Mouse (Mus musculus) midbrain, postnatal 0 days (tissue): ENCODE data around the gene Ssxb6. TPM values are rescaled to one million over a fixed set of nuclear protein-coding genes. Genes with fewer than 3 reads are reported as not detected.
"Not testable (repeated sequence)": the region's sequence is repeated elsewhere in the genome, so short reads cannot be mapped to it uniquely, and the experiment has no call there.

Experiments
- ATAC-seq: fragments of 200-750 bp; cut with Nextera tagmentation; 2 replicates; pipeline ENCODE4 v1.8.0; 2017; ENCODE audit warnings: moderate number of reproducible peaks, mild to moderate bottlenecking, moderate TSS enrichment, moderate library complexity; ENCODE audit not compliant: low FRiP score
- DNase-seq: peaks from one replicate; pipeline ENCODE4 v3.0.0-alpha.2; 2015; ENCODE audit warnings: low spot score
- H3K27ac ChIP-seq: fragments of 300-500 bp; sonication (generic); 2 replicates; pipeline ENCODE4 v1.5.1; 2014; ENCODE audit warnings: low read depth, mild to moderate bottlenecking, low read length, mixed read lengths
- H3K27me3 ChIP-seq: fragments of 300-500 bp; sonication (generic); 2 replicates; pipeline ENCODE4 v1.6.1; 2014; ENCODE audit warnings: low read length, control low read depth, mixed read lengths; ENCODE audit not compliant: insufficient read depth
- H3K36me3 ChIP-seq: fragments of 300-500 bp; sonication (generic); 2 replicates; pipeline ENCODE4 v1.6.1; 2014; ENCODE audit warnings: low read length, control low read depth, mixed read lengths; ENCODE audit not compliant: insufficient read depth
- H3K4me1 ChIP-seq: fragments of 300-500 bp; sonication (generic); 2 replicates; pipeline ENCODE4 v1.6.1; 2014; ENCODE audit warnings: mild to moderate bottlenecking, control low read depth, antibody characterized with exemption, low read length, mixed read lengths; ENCODE audit not compliant: insufficient read depth
- H3K4me2 ChIP-seq: fragments of 300-500 bp; sonication (generic); 2 replicates; pipeline ENCODE4 v1.6.1; 2014; ENCODE audit warnings: low read depth, mild to moderate bottlenecking, low read length, mixed read lengths; ENCODE audit not compliant: poor library complexity, severe bottlenecking
- H3K4me3 ChIP-seq: fragments of 300-500 bp; sonication (generic); 2 replicates; pipeline ENCODE4 v1.5.1; 2014; ENCODE audit warnings: low read depth, mild to moderate bottlenecking, low read length, moderate library complexity
- H3K9ac ChIP-seq: fragments of 300-500 bp; sonication (generic); replicated peaks from 2 replicates; pipeline ENCODE4 v1.6.1; 2014; ENCODE audit warnings: mild to moderate bottlenecking, low read length, moderate library complexity, mixed read lengths; ENCODE audit not compliant: poor library complexity, severe bottlenecking
- H3K9me3 ChIP-seq: fragments of 300-500 bp; sonication (generic); 2 replicates; pipeline ENCODE4 v1.6.1; 2016; ENCODE audit warnings: low read length, control low read depth
- CTCF ChIP-seq: IDR thresholded peaks from 2 replicates; pipeline ENCODE4 v1.5.1; 2016; ENCODE audit warnings: antibody characterized with exemption, mild to moderate bottlenecking
- WGBS: fragments of 180-500 bp; shearing (Covaris S2); extraction: QIAGEN DNeasy Blood & Tissue Kit; methylation state at CpG from one replicate; pipeline ENCODE4 v1.1.7; 2014; 5-methylcytosine and 5-hydroxymethylcytosine counted together
- polyA plus RNA-seq: library from polyadenylated mRNA; unstranded; fragments of >200 nt; fragmentation: Nextera tagmentation; extraction: Ambion mirVana; gene quantifications from 2 replicates; pipeline ENCODE4 v1.2.1, GENCODE M21; 2015
- total RNA-seq: library from RNA; depleted of rRNA; stranded (reverse); fragments of >200 nt; gene quantifications from 2 replicates; pipeline ENCODE4 v1.2.3, GENCODE M21; 2014; rRNA removed

The Ssxb6 gene
- total RNA-seq = not detected in 2 replicates
- not detected in 2 replicates for polyA plus RNA-seq

DNA sequence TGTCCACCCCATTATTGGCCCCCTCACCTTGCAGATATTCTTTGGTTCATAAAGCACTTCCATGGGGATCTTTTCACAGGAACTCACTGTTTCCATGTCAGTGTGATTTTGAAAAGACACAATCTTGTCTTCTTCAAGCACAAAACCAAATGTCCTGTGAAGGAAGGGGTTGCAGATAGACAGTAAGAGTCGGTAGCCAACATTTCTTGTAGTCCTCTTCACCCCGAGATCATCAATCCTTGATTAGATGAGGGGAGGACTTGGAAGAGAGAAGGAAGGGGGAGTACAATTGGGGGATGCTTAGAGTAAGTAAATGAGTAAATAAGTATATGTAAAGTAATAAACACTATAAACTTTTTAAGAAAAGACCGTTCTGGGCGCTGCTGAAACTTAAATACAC, at the start of gene Ssxb6:
TSS of gene Ssxb6 (minus strand) at position 101 of the 400 bp plus-strand sequence.
- not testable (repeated sequence) for H3K4me3 ChIP-seq, H3K9me3 ChIP-seq, H3K9ac ChIP-seq, DNase-seq, H3K36me3 ChIP-seq, ATAC-seq, H3K4me2 ChIP-seq, H3K4me1 ChIP-seq, H3K27me3 ChIP-seq, H3K27ac ChIP-seq
- WGBS = 70% methylated on average over 4 of the region's 4 CpGs

DNA sequence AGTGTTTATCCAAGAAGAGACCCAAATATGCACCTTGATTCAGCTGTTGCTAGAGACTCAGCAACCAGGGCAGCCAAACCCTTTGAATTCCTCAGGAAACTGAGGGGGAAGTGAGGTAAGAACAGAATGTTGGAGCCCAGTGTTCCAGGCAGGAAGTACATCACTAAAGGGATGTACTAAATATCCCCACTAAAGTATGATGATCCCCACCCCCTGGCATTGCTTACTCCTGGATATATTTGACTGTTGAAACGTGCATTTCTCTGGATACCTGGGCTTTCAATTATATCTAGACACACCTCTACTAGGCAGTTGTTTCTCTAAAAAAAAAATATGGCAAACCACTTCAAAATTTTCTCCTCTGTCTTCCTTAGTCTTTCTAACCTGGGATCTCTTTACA, 43.7 kb upstream of the Ssxb6 start, which contains the start of gene Ssxb3:
TSS of gene Ssxb3 (minus strand) at position 101 of the 400 bp plus-strand sequence.
- H3K4me2 ChIP-seq, H3K27me3 ChIP-seq, H3K9me3 ChIP-seq, DNase-seq, ATAC-seq, H3K36me3 ChIP-seq, H3K27ac ChIP-seq, H3K4me3 ChIP-seq, H3K9ac ChIP-seq, H3K4me1 ChIP-seq: not testable (repeated sequence)
- 33% methylated on average over 1 of the region's 1 CpGs for WGBS

DNA sequence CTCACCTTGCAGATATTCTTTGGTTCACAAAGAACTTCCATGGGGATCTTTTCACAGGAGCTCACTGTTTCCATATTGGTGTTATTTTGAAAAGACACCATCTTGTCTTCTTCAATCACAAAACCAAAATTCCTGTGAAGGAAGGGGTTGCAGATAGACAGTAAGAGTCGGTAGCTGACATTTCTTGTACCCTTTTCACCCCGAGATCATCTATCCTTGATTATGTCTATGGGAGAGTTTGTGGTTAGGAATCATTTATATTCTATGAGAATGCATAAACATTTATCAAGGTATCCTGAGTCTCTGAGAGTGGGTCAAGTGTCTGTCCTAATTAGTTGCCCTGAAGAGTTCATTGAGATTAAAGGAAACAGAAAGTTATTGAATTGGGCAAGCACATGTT, 23.2 kb downstream of the Ssxb6 start, which contains the start of gene Gm14459:
TSS of gene Gm14459 (minus strand) at position 101 of the 400 bp plus-strand sequence.
- no peak for ATAC-seq
- 69% methylated on average over 2 of the region's 2 CpGs for WGBS

More for the DNA sequence above, 23.2 kb downstream of the Ssxb6 start, which contains the start of gene Gm14459:
- Histone ChIP-seq H3K4me2 (no peak within 1 kb of the TSS), H3K4me1 (no peaks in the 10 kb centered on the region), H3K9me3 (no peaks in the 10 kb centered on the region), H3K36me3 (no peaks in the 10 kb centered on the region), H3K9ac (no peak within 1 kb of the TSS), H3K4me3 (no peak within 1 kb of the TSS), H3K27ac (no peak within 1 kb of the TSS), H3K27me3 (no peaks in the 10 kb centered on the region)
- DNase-seq = no peak
- no peak for TF ChIP-seq CTCF

Other genes starting within 250 kb of the Ssxb6 start
- not detected in 2 replicates for gene Ssxb10, start 220.8 kb downstream of the Ssxb6 start, total RNA-seq
- not detected in 2 replicates for gene Ssxb10, start 220.8 kb downstream of the Ssxb6 start, polyA plus RNA-seq
- gene Ssxb9, start 181.3 kb downstream of the Ssxb6 start, total RNA-seq = not detected in 2 replicates
- not detected in 2 replicates for gene Ssxb9, start 181.3 kb downstream of the Ssxb6 start, polyA plus RNA-seq
- not detected in 2 replicates for gene Ssxb1, start 134.9 kb downstream of the Ssxb6 start, total RNA-seq
- not detected in 2 replicates for gene Ssxb1, start 134.9 kb downstream of the Ssxb6 start, polyA plus RNA-seq
- not detected in 2 replicates for gene Ssxb2, start 86.5 kb downstream of the Ssxb6 start, total RNA-seq
- not detected in 2 replicates for gene Ssxb2, start 86.5 kb downstream of the Ssxb6 start, polyA plus RNA-seq
- not detected in 2 replicates for gene Gm14459, start 23.3 kb downstream of the Ssxb6 start, total RNA-seq
- gene Gm14459, start 23.3 kb downstream of the Ssxb6 start, polyA plus RNA-seq = not detected in 2 replicates
- not detected in 2 replicates for gene Ssxb3, start 43.6 kb upstream of the Ssxb6 start, total RNA-seq
- not detected in 2 replicates for gene Ssxb3, start 43.6 kb upstream of the Ssxb6 start, polyA plus RNA-seq
- not detected in 2 replicates for gene Ssxb8, start 142.6 kb upstream of the Ssxb6 start, total RNA-seq
- gene Ssxb8, start 142.6 kb upstream of the Ssxb6 start, polyA plus RNA-seq = not detected in 2 replicates
- gene Ssx9, start 200.2 kb upstream of the Ssxb6 start, total RNA-seq = not detected in 2 replicates
- not detected in 2 replicates for gene Ssx9, start 200.2 kb upstream of the Ssxb6 start, polyA plus RNA-seq